Mouse (Mus musculus) E14TG2a.4 (cell line): ENCODE measurements around the gene Sh3glb1.

Source experiments
- CTCF ChIP-seq: conservative IDR thresholded peaks from 2 replicates; pipeline ENCODE4 v1.5.1; 2014; ENCODE audit warnings: low read length
- NANOG ChIP-seq: IDR thresholded peaks from 2 replicates; pipeline ENCODE4 v1.6.1; 2014; ENCODE audit warnings: borderline replicate concordance, low read length, mixed read lengths

DNA sequence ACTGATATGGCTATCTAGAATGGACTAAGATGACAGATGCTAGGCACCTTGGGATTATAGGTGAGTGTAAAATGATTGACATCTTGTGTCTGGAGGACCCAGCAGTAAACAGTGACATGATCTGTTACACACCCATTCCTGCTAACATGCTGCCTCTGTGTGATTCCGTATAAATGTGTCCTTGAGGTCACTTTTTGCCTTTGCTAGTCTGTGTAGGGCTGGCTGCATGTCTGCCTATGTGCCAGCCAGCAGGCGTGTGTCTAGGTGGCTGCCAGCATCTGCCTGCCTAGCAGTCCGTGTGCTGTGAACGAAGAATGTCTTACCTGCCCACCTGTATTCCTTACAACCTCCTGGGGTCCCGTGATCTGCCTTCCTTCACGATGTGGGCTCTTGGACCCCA is 42.4 kb downstream of the Sh3glb1 start:
- TF ChIP-seq CTCF, result no peak
- TF ChIP-seq NANOG, result no peak
